Mouse (Mus musculus) MEL (cell line): ENCODE data around the gene Rab5b. TPM values are rescaled to one million over a fixed set of nuclear protein-coding genes. Genes with fewer than 3 reads are reported as not detected.
"Not testable (repeated sequence)": the region's sequence is repeated elsewhere in the genome, so short reads cannot be mapped to it uniquely, and the experiment has no call there.

Experiments
- DNase-seq: peaks from one replicate; pipeline ENCODE4 v3.0.0; 2011; ENCODE audit warnings: low read depth, low spot score
- H3K27ac ChIP-seq: 2 replicates; pipeline ENCODE4 v1.5.1; 2012; ENCODE audit warnings: low read depth, mild to moderate bottlenecking, control low read depth, low read length, moderate library complexity; ENCODE audit not compliant: control insufficient read depth
- H3K27me3 ChIP-seq, 2 experiments: fragments of 150-350 bp in 1 of 2; sonication (generic) in 1 of 2; 2 replicates each; pipeline ENCODE4 v1.6.1; 2012; ENCODE audit warnings: low read length in 2 of 2, mild to moderate bottlenecking in 2 of 2, improper control_type of control experiment in 1 of 2, moderate library complexity in 1 of 2; ENCODE audit not compliant: insufficient read depth in 2 of 2, control insufficient read depth in 1 of 2
- H3K36me3 ChIP-seq, 2 experiments: 2 replicates each; pipeline ENCODE4 v1.6.1; 2012 to 2014; ENCODE audit warnings: low read length in 2 of 2, improper control_type of control experiment in 1 of 2, inconsistent platforms in 1 of 2, mild to moderate bottlenecking in 1 of 2; ENCODE audit not compliant: insufficient read depth in 2 of 2, control insufficient read depth in 1 of 2
- H3K4me1 ChIP-seq, 2 experiments: fragments of 150-350 bp in 1 of 2; sonication (generic) in 1 of 2; 2 replicates each; pipeline ENCODE4 v1.6.1; 2012; ENCODE audit warnings: low read length in 2 of 2, improper control_type of control experiment in 1 of 2, mild to moderate bottlenecking in 1 of 2; ENCODE audit not compliant: insufficient read depth in 2 of 2, control insufficient read depth in 1 of 2
- H3K4me3 ChIP-seq, 2 experiments: fragments of 150-350 bp in 1 of 2; sonication (generic) in 1 of 2; 2 replicates each; pipeline ENCODE4 v1.5.1; 2012; ENCODE audit warnings: low read depth in 2 of 2, low read length in 2 of 2, mild to moderate bottlenecking in 2 of 2, moderate library complexity in 2 of 2, control low read depth in 1 of 2, improper control_type of control experiment in 1 of 2; ENCODE audit not compliant: control insufficient read depth in 1 of 2, insufficient read depth in 1 of 2
- H3K79me2 ChIP-seq: 2 replicates; pipeline ENCODE4 v1.6.1; 2012; ENCODE audit warnings: mild to moderate bottlenecking, low read length, moderate library complexity; ENCODE audit not compliant: control insufficient read depth, poor library complexity, insufficient read depth
- H3K9ac ChIP-seq: 2 replicates; pipeline ENCODE4 v1.6.1; 2012; ENCODE audit warnings: low read depth, mild to moderate bottlenecking, control low read depth, low read length, moderate library complexity; ENCODE audit not compliant: control insufficient read depth, poor library complexity, severe bottlenecking
- H3K9me3 ChIP-seq: fragments of 150-350 bp; sonication (generic); replicated peaks from 2 replicates; pipeline ENCODE4 v1.6.1; 2012; ENCODE audit warnings: mild to moderate bottlenecking, low read length, improper control_type of control experiment, moderate library complexity; ENCODE audit not compliant: insufficient read depth
- CHD1 ChIP-seq: IDR thresholded peaks from 2 replicates; pipeline ENCODE4 v1.6.1; 2012; ENCODE audit warnings: low read depth, mild to moderate bottlenecking, inconsistent platforms, low read length, improper control_type of control experiment
- CHD2 ChIP-seq: IDR thresholded peaks from 2 replicates; pipeline ENCODE4 v1.6.1; 2011; ENCODE audit warnings: low read length, improper control_type of control experiment
- ELF1 ChIP-seq: IDR thresholded peaks from 2 replicates; pipeline ENCODE4 v1.6.1; 2014; ENCODE audit warnings: low read depth, mild to moderate bottlenecking, inconsistent platforms, low read length, improper control_type of control experiment, moderate library complexity
- ETS1 ChIP-seq: IDR thresholded peaks from 2 replicates; pipeline ENCODE4 v1.6.1; 2012; ENCODE audit warnings: low read depth, mild to moderate bottlenecking, inconsistent platforms, low read length, improper control_type of control experiment, moderate library complexity
- GABPA ChIP-seq: IDR thresholded peaks from 2 replicates; pipeline ENCODE4 v1.6.1; 2012; ENCODE audit warnings: low read depth, mild to moderate bottlenecking, inconsistent platforms, low read length, improper control_type of control experiment, moderate library complexity
- GATA1 ChIP-seq: IDR thresholded peaks from 2 replicates; pipeline ENCODE4 v1.6.1; 2011; ENCODE audit warnings: low read depth, low read length, improper control_type of control experiment
- HCFC1 ChIP-seq: IDR thresholded peaks from 2 replicates; pipeline ENCODE4 v1.6.1; 2012; ENCODE audit warnings: low read depth, mild to moderate bottlenecking, inconsistent platforms, low read length, improper control_type of control experiment, moderate library complexity
- KAT2A ChIP-seq: conservative IDR thresholded peaks from 2 replicates; pipeline ENCODE4 v1.6.1; 2012; ENCODE audit warnings: low read depth, low read length, improper control_type of control experiment, inconsistent platforms
- MAZ ChIP-seq: IDR thresholded peaks from 2 replicates; pipeline ENCODE4 v1.6.1; 2012; ENCODE audit warnings: low read depth, mild to moderate bottlenecking, inconsistent platforms, low read length, improper control_type of control experiment
- MXI1 ChIP-seq: IDR thresholded peaks from 2 replicates; pipeline ENCODE4 v1.6.1; 2011; ENCODE audit warnings: mild to moderate bottlenecking, low read depth, low read length, improper control_type of control experiment
- TAL1 ChIP-seq: IDR thresholded peaks from 2 replicates; pipeline ENCODE4 v1.6.1; 2012; ENCODE audit warnings: mild to moderate bottlenecking, inconsistent platforms, low read length, moderate library complexity, mixed read lengths
- TBP ChIP-seq: IDR thresholded peaks from 2 replicates; pipeline ENCODE4 v1.8.0; 2011; ENCODE audit warnings: low read depth, low read length, improper control_type of control experiment
- USF1 ChIP-seq: IDR thresholded peaks from 2 replicates; pipeline ENCODE4 v1.6.1; 2014; ENCODE audit warnings: low read depth, mild to moderate bottlenecking, inconsistent platforms, low read length, improper control_type of control experiment, moderate library complexity
- ZMIZ1 ChIP-seq: IDR thresholded peaks from 2 replicates; pipeline ENCODE4 v1.6.1; 2012; ENCODE audit warnings: low read depth, mild to moderate bottlenecking, inconsistent platforms, low read length, improper control_type of control experiment, moderate library complexity
- ZNF384 ChIP-seq: IDR thresholded peaks from 2 replicates; pipeline ENCODE4 v1.6.1; 2012; ENCODE audit warnings: low read depth, mild to moderate bottlenecking, inconsistent platforms, low read length, improper control_type of control experiment
- polyA plus RNA-seq, 2 experiments: library from polyadenylated mRNA; stranded (reverse) in 1 of 2; unstranded in 1 of 2; fragments of >175 nt in 1 of 2; fragments of >200 nt in 1 of 2; gene quantifications; 2 replicates each; pipeline versions ENCODE4 v1.2.1 to v1.2.4; 2012; ENCODE audit warnings: low replicate concordance in 2 of 2, low read depth in 1 of 2; ENCODE audit not compliant: insufficient read length in 2 of 2, insufficient read depth in 1 of 2, missing spikeins in 1 of 2
- total RNA-seq: library from RNA; depleted of rRNA; stranded (reverse); fragments of 300-350 nt; gene quantifications from 2 replicates; pipeline ENCODE4 v1.2.3, GENCODE M21; 2012

The Rab5b gene
- total and polyA plus RNA-seq, 3 experiments = 18.7 to 45.7 (median 23.3) TPM

DNA sequence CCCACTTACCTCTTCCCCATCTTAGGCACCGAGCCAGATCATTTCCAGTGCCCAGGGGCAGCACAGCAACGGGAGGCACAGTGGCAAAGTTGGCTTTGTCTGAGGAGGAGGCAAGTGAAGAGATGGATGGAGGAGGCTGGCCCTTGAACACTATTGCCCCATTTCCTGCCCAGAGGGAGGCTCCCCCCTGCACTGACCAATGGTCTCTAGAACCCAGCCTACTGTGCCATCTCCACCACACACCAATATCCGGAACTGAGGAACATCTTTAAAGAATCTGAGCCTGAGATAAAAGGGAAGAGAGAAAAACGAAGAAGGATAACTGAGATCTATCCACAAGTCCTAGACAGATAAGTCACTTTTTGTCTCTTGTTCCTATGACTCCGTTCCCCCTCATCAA, 32.0 kb upstream of the Rab5b start:
- Histone ChIP-seq H3K27ac (no peak overlapping the region), H3K4me1 (peaks cover 0 to 5% of the 10 kb centered on the region in 2 experiments; a peak in 3 of 4 replicates), H3K4me3 (no peak overlapping the region), H3K27me3 (no peaks in the 10 kb centered on the region), H3K79me2 (no peaks in the 10 kb centered on the region), H3K9me3 (no peaks in the 10 kb centered on the region), H3K9ac (no peak overlapping the region), H3K36me3 (peaks cover 0 to 9% of the 10 kb centered on the region in 2 experiments; a peak in 2 of 4 replicates)
- no peak for DNase-seq
- TF ChIP-seq MXI1 (no peak), USF1 (no peak), HCFC1 (no peak), CHD1 (no peak), ZNF384 (no peak), TAL1 (no peak), TBP (no peak), KAT2A (no peak), GATA1 (no peak), CHD2 (no peak), GABPA (no peak), ELF1 (no peak)
- TF ChIP-seq, all 39 proteins: peak for 0

DNA sequence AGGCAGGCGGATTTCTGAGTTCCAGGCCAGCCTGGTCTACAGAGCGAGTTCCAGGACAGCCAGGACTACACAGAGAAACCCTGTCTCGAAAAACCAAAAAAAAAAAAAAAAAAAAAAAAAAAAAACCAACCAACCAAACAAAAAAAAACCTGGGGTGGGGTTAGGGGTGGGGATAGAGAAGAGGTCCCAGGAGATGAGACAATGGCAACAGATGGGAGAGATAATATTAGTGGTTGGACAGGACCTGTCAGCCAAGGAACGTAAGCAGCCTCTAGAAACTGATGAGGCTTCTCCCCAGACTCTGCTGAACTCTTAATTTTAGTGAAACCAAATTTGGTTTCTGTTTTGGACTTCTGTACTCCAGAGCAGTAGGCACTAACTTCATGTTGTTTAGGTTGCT, 29.4 kb upstream of the Rab5b start:
- H3K4me1 ChIP-seq, H3K36me3 ChIP-seq, H3K9me3 ChIP-seq, H3K79me2 ChIP-seq, H3K27me3 ChIP-seq, H3K4me3 ChIP-seq: not testable (repeated sequence)
- Histone ChIP-seq H3K27ac (0 out of 2 replicates have a peak overlapping the region, but pooled peaks have one; percentile 7), H3K9ac (peak overlapping the region; percentile 25)
- peak; percentile 55 for DNase-seq
- TF ChIP-seq ZNF384 = peak; percentile 88
- TF ChIP-seq, all 39 proteins: peak for 1; not testable (repeated sequence) for 38

DNA sequence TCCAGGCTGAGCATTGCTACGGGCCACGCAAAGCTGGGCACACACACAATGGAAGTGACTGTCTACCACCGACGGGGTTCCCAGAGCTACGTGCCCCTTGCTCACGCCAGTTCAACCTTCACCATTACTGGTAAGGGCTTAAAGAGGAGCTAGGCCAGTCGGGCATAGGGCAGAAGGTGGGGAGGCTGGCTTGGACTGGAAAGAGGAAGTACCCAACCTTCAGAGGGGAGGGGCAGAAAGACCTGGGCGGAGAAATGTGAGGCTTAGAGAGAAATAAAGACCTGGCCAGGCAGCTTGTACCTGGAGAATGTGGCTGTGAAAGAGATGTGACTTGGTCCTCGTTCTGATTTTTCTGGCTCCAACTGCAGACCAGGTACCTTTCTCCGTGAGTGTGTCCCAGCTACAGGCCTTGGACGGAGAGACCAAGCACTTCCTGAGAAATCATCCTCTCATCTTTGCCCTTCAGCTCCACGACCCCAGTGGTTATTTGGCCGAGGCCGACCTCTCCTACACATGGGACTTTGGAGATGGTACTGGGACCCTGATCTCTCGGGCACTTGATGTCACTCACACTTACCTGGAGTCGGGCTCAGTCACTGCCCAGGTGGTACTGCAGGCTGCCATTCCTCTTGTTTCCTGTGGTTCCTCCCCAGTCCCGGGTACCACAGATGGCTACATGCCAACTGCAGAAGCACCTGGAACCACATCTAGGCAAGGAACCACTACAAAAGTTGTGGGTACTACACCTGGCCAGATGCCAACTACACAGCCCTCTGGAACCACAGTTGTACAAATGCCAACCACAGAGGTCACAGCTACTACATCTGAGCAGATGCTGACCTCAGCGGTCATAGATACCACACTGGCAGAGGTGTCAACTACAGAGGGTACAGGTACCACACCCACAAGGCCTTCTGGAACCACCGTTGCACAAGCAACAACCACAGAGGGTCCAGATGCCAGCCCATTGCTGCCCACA, 19.8 kb upstream of the Rab5b start:
- Histone ChIP-seq H3K9ac (peak overlapping the region; percentile 23), H3K27me3 (no peaks in the 10 kb centered on the region), H3K36me3 (peaks cover 0 to 3% of the 10 kb centered on the region in 2 experiments; a peak in 1 of 4 replicates), H3K79me2 (no peaks in the 10 kb centered on the region), H3K9me3 (no peaks in the 10 kb centered on the region), H3K4me1 (peaks cover 0 to 12% of the 10 kb centered on the region in 2 experiments; a peak in 2 of 4 replicates), H3K27ac (no peak overlapping the region), H3K4me3 (peak overlapping the region; percentile 11 to 44)
- peak; percentile 83 for DNase-seq
- TF ChIP-seq ETS1 (0 out of 2 replicates have a peak, but pooled peaks have one; percentile 1), ZMIZ1 (peak; percentile 47; the same call in 1 of the 2 replicates), MAZ (no peak), ELF1 (0 out of 2 replicates have a peak, but pooled peaks have one; percentile 38), HCFC1 (0 out of 2 replicates have a peak, but pooled peaks have one; percentile 20)

DNA sequence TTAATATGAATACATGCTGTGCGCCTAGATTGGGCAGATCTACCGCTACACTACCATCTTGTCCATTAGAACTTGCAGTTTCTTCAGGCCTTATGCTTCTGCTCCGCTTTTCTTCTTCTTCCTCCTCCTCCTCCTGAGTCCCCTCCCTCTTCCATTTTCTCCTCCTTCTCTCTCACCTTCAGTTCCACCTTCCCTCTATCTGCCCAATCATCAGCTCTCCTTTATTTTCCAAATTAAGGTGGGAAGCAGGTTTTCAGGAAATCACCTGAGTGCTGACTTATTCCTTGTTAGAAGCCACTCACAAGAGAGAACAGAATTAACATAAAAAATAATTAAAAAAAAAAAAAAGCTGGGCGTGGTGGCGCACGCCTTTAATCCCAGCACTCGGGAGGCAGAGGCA, 15.3 kb upstream of the Rab5b start:
- H3K4me1 ChIP-seq = peaks cover 0 to 11% of the 10 kb centered on the region in 2 experiments; a peak in 2 of 4 replicates
- not testable (repeated sequence) for H3K4me3 ChIP-seq, H3K27ac ChIP-seq, H3K36me3 ChIP-seq, H3K27me3 ChIP-seq, H3K79me2 ChIP-seq, DNase-seq, H3K9me3 ChIP-seq, H3K9ac ChIP-seq
